Mouse (Mus musculus): ENCODE results near the gene Klri1.
"Not testable (repeated sequence)": the region's sequence is repeated elsewhere in the genome, so short reads cannot be mapped to it uniquely, and the experiment has no call there.

DNA sequence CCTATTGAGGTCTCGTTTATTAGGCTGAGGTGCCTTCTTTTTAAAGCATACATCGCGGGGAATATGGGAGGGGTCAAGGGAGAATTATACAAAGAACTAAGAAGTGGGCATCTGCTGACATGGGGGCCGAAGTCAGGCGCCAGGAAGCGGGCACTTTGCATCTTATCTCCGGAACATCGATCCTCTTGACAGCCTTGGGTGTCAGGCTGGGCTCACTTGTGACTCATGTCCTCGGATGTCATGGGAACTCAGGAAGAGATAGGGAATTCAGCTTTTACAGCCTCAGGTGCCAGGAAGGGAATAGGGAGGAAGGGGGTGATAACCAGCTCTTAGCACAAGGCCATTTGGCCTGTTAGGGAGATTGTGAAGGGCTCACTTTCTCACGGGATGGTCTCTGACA is 25.5 kb downstream of the Klri1 start:
- not testable (repeated sequence) for TF ChIP-seq POLR2A (IDR thresholded peaks at IDR 0.05; ENCODE audit: control insufficient read depth, low read depth, low read length); CTCF (IDR thresholded peaks at IDR 0.05; ENCODE audit: control insufficient read depth, insufficient read depth, insufficient replicate concordance, low read depth, low read length)

Measured in testis, adult 2 months (tissue).